Mouse (Mus musculus) ovary, postnatal 10 days (tissue): ENCODE data around the gene Olfr1475.
"Not testable (repeated sequence)": the region's sequence is repeated elsewhere in the genome, so short reads cannot be mapped to it uniquely, and the experiment has no call there.

Experiments used
- DNase-seq: peaks from one replicate; pipeline ENCODE4 v3.0.0; 2022; ENCODE audit warnings: low spot score

The Olfr1475 gene

GRCm38 (mm10) chr19:13480096-13480495 is at the start of gene Olfr1475:
Gene Olfr1475, minus strand, starts transcription at chr19:13480196.
- DNase-seq: no peak

- no peak for DNase-seq
Measured at GRCm38 (mm10) chr19:13527613-13528012, 47.6 kb upstream of the Olfr1475 start, which contains the start of gene Olfr1480. Gene Olfr1480, plus strand, starts transcription at chr19:13527913.

DNA sequence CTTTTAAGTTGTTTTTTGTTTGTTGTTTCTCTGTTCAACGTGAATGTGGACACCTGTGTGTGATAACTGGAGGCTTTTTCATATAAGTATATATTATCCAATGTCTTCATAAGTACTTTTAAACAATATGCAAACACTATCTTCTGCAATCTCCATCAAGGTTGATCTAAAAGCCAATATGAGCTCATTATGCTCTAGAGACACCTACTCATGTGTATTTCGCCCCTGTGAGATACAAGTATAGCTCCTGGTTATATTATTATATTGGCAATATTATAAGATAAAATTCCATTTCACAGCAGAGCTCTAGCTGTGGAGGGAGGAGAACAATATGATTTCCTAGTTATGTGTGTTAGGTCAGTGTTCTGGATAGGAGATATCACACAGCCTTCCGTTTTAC is 20.2 kb upstream of the Olfr1475 start, which contains the start of gene Olfr1477:
Olfr1477 (plus strand) TSS at position 301 of the 400 bp plus-strand sequence.
- no peak for DNase-seq

GRCm38 (mm10) chr19:13469265-13469664 is 10.7 kb downstream of the Olfr1475 start, which contains the start of gene Olfr1474:
Gene Olfr1474, plus strand, starts transcription at chr19:13469565.
- DNase-seq: not testable (repeated sequence)

GRCm38 (mm10) chr19:13455986-13456385 is 24.0 kb downstream of the Olfr1475 start, which contains the start of gene Olfr1472:
Gene Olfr1472, minus strand, starts transcription at chr19:13456086.
- no peak for DNase-seq

DNA sequence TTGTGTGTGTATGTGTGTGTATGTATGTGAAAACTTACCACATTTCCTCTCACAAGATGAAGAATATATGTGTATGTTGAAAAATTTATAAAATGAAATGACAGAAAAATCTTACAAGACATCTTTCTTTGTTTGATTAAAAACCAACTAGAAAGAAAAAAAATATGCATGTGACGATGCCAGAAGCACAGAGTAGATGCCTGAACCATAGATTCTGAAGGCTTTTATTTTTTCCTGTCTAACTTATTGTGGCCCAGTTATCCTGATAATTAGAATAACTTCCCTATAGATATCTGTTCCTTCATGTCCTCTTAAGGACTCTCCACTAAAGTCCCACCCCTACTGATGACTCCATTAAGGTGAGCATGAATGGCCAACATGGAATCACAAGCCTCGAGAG is 36.9 kb downstream of the Olfr1475 start, which contains the start of gene Olfr1471:
Olfr1471 (plus strand) TSS at position 301 of the 400 bp plus-strand sequence.
- DNase-seq: not testable (repeated sequence)
